Mouse (Mus musculus) left cerebral cortex, adult 2 months (tissue): ENCODE measurements around the gene Ednra. TPM values are rescaled to one million over a fixed set of nuclear protein-coding genes. Genes with fewer than 3 reads are reported as not detected.
"Not testable (repeated sequence)": the region's sequence is repeated elsewhere in the genome, so short reads cannot be mapped to it uniquely, and the experiment has no call there.

Experiments
- DNase-seq, 2 experiments: peaks; one replicate each; pipeline ENCODE4 v3.0.0; 2021 to 2022; ENCODE audit warnings: low spot score in 2 of 2, mixed read lengths in 1 of 2; ENCODE audit errors: extremely low spot score in 1 of 2
- H3K27ac ChIP-seq: fragments of 200-600 bp; 2 replicates; pipeline ENCODE4 v1.8.1; 2022
- H3K4me3 ChIP-seq: fragments of 200-600 bp; 2 replicates; pipeline ENCODE4 v1.8.1; 2022
- CTCF ChIP-seq: fragments of 200-600 bp; IDR thresholded peaks from 2 replicates; pipeline ENCODE4 v1.8.1; 2022; ENCODE audit warnings: antibody characterized with exemption, mild to moderate bottlenecking, moderate library complexity
- intact Hi-C: fragments of 180-260 bp; cut with DNase I; formaldehyde crosslinking; loops from one replicate; pipeline ENCODE4 v1.15.1; 2025
- total RNA-seq, 2 experiments: library from RNA; stranded (reverse); gene quantifications; 2 replicates each; pipeline ENCODE4 v1.2.3; 2021

Ednra gene
- total RNA-seq, 2 experiments from 2014 or later, result 2.8 to 3.5 TPM

DNA sequence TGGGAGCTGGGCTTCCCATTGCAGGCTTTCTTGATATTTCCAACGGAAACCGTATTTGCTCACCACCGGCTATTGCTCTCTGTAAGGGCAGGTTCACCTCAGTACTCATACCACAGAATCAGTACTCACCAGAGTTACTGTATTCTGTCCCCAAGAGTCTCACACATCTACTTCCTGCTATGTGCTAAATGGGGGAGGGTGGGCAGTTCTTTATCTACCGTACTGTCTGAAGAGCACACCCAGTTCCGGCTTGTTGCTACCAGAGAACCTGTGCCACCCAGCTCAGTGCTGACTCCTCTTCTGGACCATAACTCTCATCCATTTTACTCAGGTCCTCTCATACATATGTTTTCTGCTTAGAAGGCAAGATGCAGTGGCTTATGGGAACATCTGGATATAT is 10.6 kb downstream of the Ednra start:
- no peak for TF ChIP-seq CTCF
- Histone ChIP-seq H3K27ac (no peak overlapping the region), H3K4me3 (no peak overlapping the region)
- DNase-seq, result no peak
- intact Hi-C loops, result no loop called here

DNA sequence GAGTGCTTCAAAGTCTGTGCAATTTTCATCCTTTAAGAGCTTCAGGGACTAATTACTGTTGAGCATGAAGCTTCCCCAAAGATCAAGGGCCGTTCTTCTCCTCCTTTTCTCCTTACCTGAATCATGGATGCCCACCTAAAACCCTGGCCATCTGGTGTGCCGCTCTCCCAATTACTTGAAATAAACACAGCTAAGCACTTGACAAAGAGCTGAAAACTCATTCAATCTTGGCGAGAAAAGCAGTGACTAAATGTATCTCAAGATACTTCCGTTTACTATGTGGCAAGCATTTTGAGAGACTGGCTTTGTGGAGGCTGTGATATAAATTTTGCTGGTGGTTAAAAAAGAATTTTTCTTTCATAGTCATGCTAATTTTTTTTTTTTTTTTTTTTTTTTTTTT is 19.5 kb downstream of the Ednra start:
- intact Hi-C loops, result no loop called here
- TF ChIP-seq CTCF, result no peak
- DNase-seq, result no peak
- no peak overlapping the region for H3K27ac ChIP-seq
- no peak overlapping the region for H3K4me3 ChIP-seq

DNA sequence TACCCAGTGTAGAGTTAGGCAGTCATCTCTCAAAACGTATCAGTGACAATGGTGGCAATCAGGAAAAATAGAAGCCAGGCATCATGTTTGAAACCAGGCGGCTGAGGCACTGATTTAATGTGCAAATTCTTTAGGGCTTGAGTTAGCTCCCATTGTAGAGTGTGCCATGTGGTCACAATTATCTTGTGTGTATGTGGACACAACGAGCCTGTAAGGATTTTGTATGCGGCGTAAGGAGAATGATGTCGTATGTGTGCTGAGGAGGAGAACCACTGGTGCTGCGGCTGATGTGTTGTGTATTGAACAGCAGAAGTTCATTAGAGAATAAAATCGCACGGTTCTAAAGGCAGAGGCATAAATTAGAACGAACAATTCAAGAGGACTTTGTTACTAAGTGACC is 26.2 kb downstream of the Ednra start:
- H3K4me3 ChIP-seq, result no peak overlapping the region
- no peak for TF ChIP-seq CTCF
- H3K27ac ChIP-seq, result no peak overlapping the region
- DNase-seq, result no peak
- intact Hi-C loops, result no loop called here

DNA sequence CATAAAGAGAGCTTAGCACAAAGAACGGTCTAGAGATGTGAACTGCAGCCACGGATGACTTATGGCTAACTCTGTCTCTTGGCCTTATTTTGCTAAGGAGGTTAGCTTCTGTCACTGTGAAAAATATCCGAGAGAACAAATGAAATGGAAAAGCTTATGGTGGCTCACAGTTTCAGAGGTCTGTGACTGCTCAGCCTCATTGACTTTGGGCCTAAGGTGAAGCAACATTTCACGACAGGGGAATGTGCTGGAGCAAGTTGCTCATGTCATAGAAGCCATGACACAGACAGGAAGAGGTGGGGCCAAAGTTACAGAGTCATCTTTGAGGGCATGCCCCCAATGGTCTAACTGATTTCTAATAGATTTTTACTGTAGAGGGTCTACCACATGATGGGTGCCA is 28.1 kb downstream of the Ednra start:
- intact Hi-C loops, result no loop called here
- H3K4me3 ChIP-seq, result no peak overlapping the region
- no peak for DNase-seq
- H3K27ac ChIP-seq, result no peak overlapping the region
- no peak for TF ChIP-seq CTCF

DNA sequence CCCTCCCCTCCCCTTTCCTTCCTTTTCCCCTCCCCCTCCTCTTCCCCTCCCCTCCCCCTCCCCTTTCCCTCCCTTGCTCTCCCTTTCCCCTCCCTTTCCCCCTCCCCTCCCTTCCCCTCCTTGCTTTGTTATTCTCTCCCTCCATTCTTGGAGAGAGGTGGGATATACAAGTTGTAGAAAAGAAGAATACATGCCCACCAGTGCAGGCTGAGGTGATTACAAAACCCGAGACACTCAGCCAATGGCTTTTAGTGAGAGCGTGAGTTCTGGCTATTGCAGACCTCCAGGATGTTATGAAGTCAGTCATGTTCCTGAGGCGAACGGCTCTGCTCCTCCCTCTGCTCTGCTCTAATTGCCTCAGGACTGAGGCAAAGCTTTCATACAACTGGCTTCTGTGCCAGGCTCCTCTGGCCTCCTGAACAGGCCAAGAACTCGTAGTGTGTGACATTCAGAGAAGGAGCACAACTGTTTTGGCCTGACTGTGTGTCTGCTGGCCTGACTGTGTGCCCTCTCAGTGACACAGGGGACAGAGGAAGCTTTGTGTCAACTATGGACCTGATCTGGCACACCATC is 28.7 kb downstream of the Ednra start:
- intact Hi-C loops, result no loop called here
- no peak for TF ChIP-seq CTCF

DNA sequence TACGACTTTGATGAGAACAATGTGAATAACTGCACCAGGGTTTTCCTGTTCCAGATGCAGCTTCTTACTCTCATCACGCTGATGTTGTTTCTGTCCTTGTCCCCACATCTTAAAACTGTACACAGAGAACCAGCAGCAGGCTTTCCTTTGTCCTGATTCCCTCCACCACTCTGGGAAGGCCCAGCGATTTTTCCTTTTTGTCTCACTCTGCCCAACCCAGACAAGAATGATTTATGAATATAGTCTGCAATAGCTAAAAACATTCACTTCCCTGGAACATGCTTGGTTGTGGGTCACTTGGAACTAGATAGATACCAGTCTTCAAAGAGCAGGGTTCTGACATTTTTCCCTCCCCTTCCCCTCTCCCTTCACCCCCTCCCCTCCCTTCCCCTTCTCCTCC is 29.2 kb downstream of the Ednra start:
- intact Hi-C loops, result no loop called here
- no peak for DNase-seq
- H3K4me3 ChIP-seq, result no peak overlapping the region
- no peak overlapping the region for H3K27ac ChIP-seq
- TF ChIP-seq CTCF, result no peak

More for the DNA sequence above, 28.7 kb downstream of the Ednra start:
- Histone ChIP-seq H3K4me3 (no peak overlapping the region), H3K27ac (no peak overlapping the region)
- no peak for DNase-seq

DNA sequence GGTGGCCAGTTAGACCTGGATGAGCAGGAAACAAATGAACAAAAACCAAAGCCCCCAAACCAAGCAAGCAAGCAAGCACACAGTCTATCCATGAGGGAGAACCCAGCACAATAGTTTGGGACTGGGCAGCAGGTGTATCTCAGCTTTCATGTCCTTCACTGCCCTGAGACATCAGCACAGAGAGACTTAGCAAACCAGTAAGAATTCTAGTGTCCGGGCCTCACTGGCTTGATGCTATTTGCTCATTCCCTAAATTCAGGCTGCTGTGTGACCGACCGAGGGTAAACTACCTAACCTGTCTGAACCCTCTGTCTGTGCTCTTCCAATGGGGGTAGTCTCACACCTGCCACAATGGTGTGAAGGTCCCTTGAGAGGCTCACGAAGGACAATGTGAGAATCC is 29.7 kb downstream of the Ednra start:
- intact Hi-C loops, result no loop called here
- TF ChIP-seq CTCF, result no peak
- H3K27ac ChIP-seq, result no peak overlapping the region

DNA sequence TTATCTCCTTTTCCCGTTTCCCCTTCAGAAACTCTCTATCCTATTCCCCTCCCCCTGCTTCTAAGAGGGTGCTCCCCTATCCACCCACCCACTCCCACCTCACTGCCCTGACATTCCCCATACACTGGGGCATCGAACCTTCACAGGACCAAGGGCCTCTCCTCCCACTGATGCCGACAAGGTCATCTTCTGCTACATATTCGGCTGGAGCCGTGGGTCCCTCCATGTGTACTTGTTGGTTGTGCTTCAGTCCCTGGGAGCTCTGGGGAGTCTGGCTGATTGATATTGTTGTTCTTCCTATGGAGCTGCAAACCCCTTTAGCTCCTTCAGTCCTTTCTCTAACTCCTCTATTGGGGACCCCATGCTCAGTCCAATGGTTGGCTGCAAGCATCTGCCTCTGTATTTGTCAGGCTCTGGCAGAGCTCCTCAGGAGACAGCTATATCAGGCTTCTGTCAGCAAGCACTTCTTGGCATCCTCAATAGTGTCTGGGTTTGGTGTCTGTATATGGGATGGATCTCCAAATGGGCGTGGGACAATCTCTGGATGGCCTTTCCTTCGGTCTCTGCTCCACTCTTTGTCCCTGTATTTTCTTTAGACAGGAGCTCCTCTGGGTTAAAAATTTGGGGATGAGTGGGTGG is 34.7 kb downstream of the Ednra start:
- H3K27ac ChIP-seq, intact Hi-C loops, DNase-seq, H3K4me3 ChIP-seq: not testable (repeated sequence)

More for the DNA sequence above, 29.7 kb downstream of the Ednra start:
- no peak overlapping the region for H3K4me3 ChIP-seq
- no peak for DNase-seq

DNA sequence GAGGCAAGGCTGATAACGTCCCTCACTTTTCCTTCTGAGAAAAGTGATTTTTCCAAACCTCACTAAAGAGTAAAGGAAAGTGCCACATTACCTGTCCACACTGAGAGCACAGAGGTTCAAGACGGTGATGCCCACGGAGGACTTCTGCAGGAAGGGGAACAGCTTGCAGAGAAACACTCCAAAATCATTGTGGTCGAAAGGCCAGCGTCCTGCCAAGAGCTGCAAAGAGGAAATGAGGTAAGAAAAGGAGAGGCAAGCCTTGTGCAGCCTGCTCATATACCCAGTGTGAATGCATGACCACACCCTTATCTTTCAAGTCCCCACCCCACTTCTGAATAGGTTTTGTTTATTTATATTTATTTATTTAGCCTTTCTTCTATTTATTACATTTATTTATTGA is 35.3 kb downstream of the Ednra start:
- no peak overlapping the region for H3K4me3 ChIP-seq
- TF ChIP-seq CTCF, result no peak
- intact Hi-C loops, result no loop called here
- no peak overlapping the region for H3K27ac ChIP-seq
- DNase-seq, result no peak

DNA sequence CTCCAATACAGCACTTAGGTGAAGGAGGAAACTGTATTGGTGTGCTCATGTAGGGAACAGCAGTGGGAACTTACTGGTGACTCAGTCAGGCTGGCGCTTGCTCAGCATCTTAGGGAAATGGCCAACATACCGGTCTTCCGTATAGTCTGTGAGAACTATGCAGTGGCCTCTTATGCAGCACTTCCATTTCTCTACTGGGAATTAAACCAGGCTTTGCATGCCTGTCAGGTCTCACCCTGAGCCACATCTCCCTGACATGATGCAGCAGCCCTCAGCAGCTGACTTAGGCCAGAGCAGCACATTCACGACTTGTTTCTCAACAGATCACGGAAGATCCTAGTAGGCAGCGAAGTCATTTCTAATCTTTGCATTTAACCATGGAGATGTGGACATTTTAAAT is 39.9 kb downstream of the Ednra start:
- no peak for DNase-seq
- intact Hi-C loops, result no loop called here
- TF ChIP-seq CTCF, result no peak
- Histone ChIP-seq H3K27ac (no peak overlapping the region), H3K4me3 (no peak overlapping the region)

DNA sequence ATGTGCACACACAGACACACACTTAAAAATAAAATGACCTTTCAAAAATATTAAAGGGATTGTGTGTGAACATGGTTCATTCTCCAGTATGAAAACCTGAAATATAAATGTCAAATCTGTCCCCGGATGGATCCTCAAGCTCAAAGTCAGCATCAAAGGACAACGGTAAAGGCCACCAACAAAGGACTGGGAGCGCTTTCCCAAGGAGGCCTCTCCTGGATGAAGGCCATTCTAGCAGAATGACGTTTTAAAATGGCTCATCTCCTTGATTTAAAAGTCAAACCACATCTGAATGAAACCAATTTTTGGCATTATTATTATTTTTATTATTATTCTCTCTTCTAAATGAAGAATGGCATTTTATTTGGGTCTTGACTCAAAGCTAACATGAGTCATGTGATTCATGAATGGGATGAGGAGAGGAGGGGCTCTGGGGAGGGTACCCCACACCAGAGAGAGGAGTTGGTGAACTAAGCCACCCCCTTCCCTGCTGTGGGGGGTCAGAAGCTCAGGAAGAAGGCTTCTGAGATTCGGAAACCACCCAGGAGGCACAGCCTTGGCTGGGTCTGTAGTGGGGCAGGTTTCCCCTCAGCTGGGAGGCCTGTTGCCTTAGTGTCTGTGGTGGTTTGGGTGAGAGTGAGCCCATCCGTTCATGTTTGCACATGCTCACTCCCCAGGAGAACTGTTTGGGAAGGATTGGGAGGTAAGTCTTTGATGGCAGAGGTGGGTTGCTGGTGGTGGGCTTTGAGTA is 40.7 kb downstream of the Ednra start:
- H3K4me3 ChIP-seq, result no peak overlapping the region
- H3K27ac ChIP-seq, result no peak overlapping the region
- DNase-seq, result no peak
- no peak for TF ChIP-seq CTCF
- intact Hi-C loops, result no loop called here

DNA sequence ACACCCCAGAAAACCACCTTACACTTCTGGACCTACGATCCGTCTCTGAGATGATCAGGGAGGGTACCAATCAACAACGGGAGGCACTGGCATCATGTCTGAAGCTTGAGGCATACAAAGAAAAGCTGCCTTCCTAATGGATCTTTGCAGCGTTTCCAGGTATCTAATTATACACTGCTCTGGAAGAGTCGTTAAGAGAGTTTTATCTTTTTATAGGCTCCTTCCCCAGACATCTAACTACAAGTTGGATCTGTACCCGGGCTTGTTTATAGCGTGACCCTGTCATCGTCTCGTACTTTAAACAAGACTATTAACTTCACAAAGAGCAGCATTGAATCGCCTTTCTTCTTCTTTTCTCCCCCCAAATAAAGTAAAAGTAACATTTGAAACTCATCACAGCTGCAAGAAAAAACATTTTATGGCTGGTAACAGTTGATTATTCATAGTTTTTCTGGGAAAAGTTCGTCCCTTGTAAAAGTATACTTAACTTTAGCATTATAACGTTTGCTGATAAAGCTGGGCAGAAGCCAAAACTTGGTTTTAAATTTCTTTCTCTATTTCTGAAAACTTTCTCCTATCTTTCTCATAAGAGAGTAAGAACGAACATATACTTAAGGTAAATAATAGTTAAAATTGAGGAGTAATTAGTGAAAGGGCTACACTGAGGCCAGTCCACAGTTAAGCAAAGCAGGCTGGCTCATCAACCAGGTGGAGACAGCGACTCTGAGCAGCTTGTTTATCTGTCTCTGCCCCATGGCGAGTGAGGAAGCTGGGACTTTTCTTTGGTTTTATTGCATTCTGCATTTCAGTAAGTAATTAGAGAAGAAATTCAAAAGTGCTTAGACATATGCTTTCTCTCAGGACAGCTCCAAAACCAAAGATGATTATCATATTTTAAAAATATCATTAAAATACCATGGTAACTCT is 42.0 kb downstream of the Ednra start:
- DNase-seq, result no peak
- no peak overlapping the region for H3K4me3 ChIP-seq
- no peak overlapping the region for H3K27ac ChIP-seq
- intact Hi-C loops, result no loop called here
- no peak for TF ChIP-seq CTCF
